Mouse (Mus musculus) CH12.LX (cell line): ENCODE measurements at regions not wholly inside any gene's neighbourhood (a gene's known extent, or its start where the extent isn't known, plus 50 kb on each side); places are given as distances from the start of the nearest gene placed in this dataset.

Experiments used
- DNase-seq: peaks from one replicate; pipeline ENCODE4 v3.0.0-alpha.2; 2013; ENCODE audit errors: extremely low read depth
- H3K27ac ChIP-seq: 2 replicates; pipeline ENCODE4 v1.5.1; 2012; ENCODE audit warnings: low read depth, mild to moderate bottlenecking, control low read depth, moderate library complexity; ENCODE audit not compliant: insufficient read depth
- H3K27me3 ChIP-seq: replicated peaks from 2 replicates; pipeline ENCODE3; 2012; ENCODE audit warnings: inconsistent platforms
- H3K36me3 ChIP-seq, 2 experiments: replicated peaks in 1 of 2; 2 replicates each; pipeline versions ENCODE3 to v1.6.1; 2012; ENCODE audit warnings: inconsistent platforms in 1 of 2, low read length in 1 of 2, mild to moderate bottlenecking in 1 of 2, mixed read lengths in 1 of 2, moderate library complexity in 1 of 2; ENCODE audit not compliant: control insufficient read depth in 1 of 2, insufficient read depth in 1 of 2
- H3K4me1 ChIP-seq, 2 experiments: 2 replicates each; pipeline ENCODE4 v1.6.1; 2012; ENCODE audit warnings: inconsistent platforms in 1 of 2, moderate library complexity in 1 of 2; ENCODE audit not compliant: insufficient read depth in 2 of 2, control insufficient read depth in 1 of 2
- H3K4me2 ChIP-seq: 2 replicates; pipeline ENCODE4 v1.6.1; 2012; ENCODE audit warnings: low read depth, mild to moderate bottlenecking, control low read depth; ENCODE audit not compliant: poor library complexity, insufficient read depth, severe bottlenecking
- H3K4me3 ChIP-seq, 3 experiments: fragments of 150-350 bp in 1 of 3; sonication (generic) in 1 of 3; replicated peaks in 1 of 3; 2 replicates each; pipeline versions ENCODE3 to v1.5.1; 2011 to 2012; ENCODE audit warnings: low read depth in 2 of 3, low read length in 2 of 3, mild to moderate bottlenecking in 2 of 3, moderate library complexity in 2 of 3, control low read depth in 1 of 3, improper control_type of control experiment in 1 of 3, inconsistent platforms in 1 of 3, mixed read lengths in 1 of 3; ENCODE audit not compliant: poor library complexity in 1 of 3
- H3K79me2 ChIP-seq: replicated peaks from 2 replicates; pipeline ENCODE4 v1.6.1; 2012; ENCODE audit warnings: mild to moderate bottlenecking, moderate library complexity; ENCODE audit not compliant: control insufficient read depth, poor library complexity, insufficient read depth, severe bottlenecking; ENCODE audit errors: extremely low read depth
- H3K9ac ChIP-seq: 2 replicates; pipeline ENCODE4 v1.6.1; 2012; ENCODE audit warnings: low read depth, mild to moderate bottlenecking, control low read depth, moderate library complexity; ENCODE audit not compliant: insufficient read depth
- H3K9me3 ChIP-seq: replicated peaks from 2 replicates; pipeline ENCODE3; 2012; ENCODE audit warnings: low read length, inconsistent platforms, mixed read lengths
- BHLHE40 ChIP-seq: IDR thresholded peaks from 2 replicates; pipeline ENCODE4 v1.6.1; 2011; ENCODE audit warnings: mild to moderate bottlenecking, low read depth, low read length, improper control_type of control experiment
- GABPA ChIP-seq: IDR thresholded peaks from 2 replicates; pipeline ENCODE4 v1.6.1; 2012; ENCODE audit warnings: low read depth, low read length, improper control_type of control experiment, inconsistent platforms; ENCODE audit not compliant: insufficient replicate concordance
- KAT2A ChIP-seq: IDR thresholded peaks from 2 replicates; pipeline ENCODE4 v1.6.1; 2012; ENCODE audit warnings: low read length, improper control_type of control experiment, inconsistent platforms; ENCODE audit not compliant: insufficient replicate concordance
- MXI1 ChIP-seq: IDR thresholded peaks from 2 replicates; pipeline ENCODE4 v1.6.1; 2011; ENCODE audit warnings: mild to moderate bottlenecking, low read depth, low read length, improper control_type of control experiment
- POLR2AphosphoS2 ChIP-seq: IDR thresholded peaks from 2 replicates; pipeline ENCODE4 v1.6.1; 2011; ENCODE audit warnings: low read depth, low read length, improper control_type of control experiment
- RAD21 ChIP-seq: IDR thresholded peaks from 2 replicates; pipeline ENCODE4 v1.6.1; 2011; ENCODE audit warnings: low read depth, mild to moderate bottlenecking, low read length, improper control_type of control experiment, moderate library complexity
- SIN3A ChIP-seq: IDR thresholded peaks from 2 replicates; pipeline ENCODE4 v1.6.1; 2012; ENCODE audit warnings: low read length, improper control_type of control experiment, inconsistent platforms
- UBTF ChIP-seq: IDR thresholded peaks from 2 replicates; pipeline ENCODE4 v1.6.1; 2012; ENCODE audit warnings: low read depth, mild to moderate bottlenecking, inconsistent platforms, low read length, improper control_type of control experiment, moderate library complexity
- USF2 ChIP-seq: conservative IDR thresholded peaks from 2 replicates; pipeline ENCODE4 v1.6.1; 2011; ENCODE audit warnings: low read depth, low read length, improper control_type of control experiment
- ZKSCAN1 ChIP-seq: IDR thresholded peaks from 2 replicates; pipeline ENCODE4 v1.6.1; 2012; ENCODE audit warnings: low read depth, inconsistent platforms, low read length, improper control_type of control experiment, borderline replicate concordance
- ZMIZ1 ChIP-seq: IDR thresholded peaks from 2 replicates; pipeline ENCODE4 v1.6.1; 2012; ENCODE audit warnings: low read depth, mild to moderate bottlenecking, inconsistent platforms, low read length, improper control_type of control experiment
- dilution Hi-C: fragments of 300-500 bp; cut with MboI; formaldehyde crosslinking; loops from 2 replicates; pipeline ENCODE4 v1.14.3; 2020; ENCODE audit warnings: low sequenced_read_pairs; ENCODE audit not compliant: extremely low pct_unique_long_range_greater_than_20kb, extremely low pct_ligation_motif_present
- in situ Hi-C: fragments of 300-500 bp; cut with MboI; formaldehyde crosslinking; loops from 3 replicates; pipeline ENCODE4 v1.14.3; 2019; ENCODE audit warnings: low sequenced_read_pairs, low pct_ligation_motif_present, low pct_unique_long_range_greater_than_20kb, mixed read lengths

- Histone ChIP-seq H3K9ac (no peak overlapping the region), H3K9me3 (peaks cover 2% of the 10 kb centered on the region), H3K36me3 (no peaks in the 10 kb centered on the region), H3K4me2 (no peak overlapping the region), H3K4me1 (no peaks in the 10 kb centered on the region), H3K4me3 (no peak overlapping the region), H3K27ac (no peak overlapping the region), H3K79me2 (no peaks in the 10 kb centered on the region), H3K27me3 (no peaks in the 10 kb centered on the region)
- no peak for DNase-seq
- TF ChIP-seq KAT2A (no peak), POLR2AphosphoS2 (no peak), SIN3A (no peak), UBTF (no peak), MXI1 (no peak), BHLHE40 (no peak)
- dilution Hi-C loops (no loop called here), in situ Hi-C loops (no loop called here)
Observed at GRCm38 (mm10) chr13:112152614-112153550, 135.4 kb upstream of the Ankrd55 start.

- TF ChIP-seq GABPA, result no peak
- TF ChIP-seq RAD21, result no peak
- TF ChIP-seq ZMIZ1, result no peak
- no peak for TF ChIP-seq ZKSCAN1
- no peak for TF ChIP-seq USF2
- Histone ChIP-seq H3K4me3 (no peak overlapping the region), H3K4me2 (no peak overlapping the region; the same call in 1 of the 2 replicates), H3K27me3 (no peaks in the 10 kb centered on the region), H3K9ac (no peak overlapping the region), H3K36me3 (no peaks in the 10 kb centered on the region), H3K79me2 (no peaks in the 10 kb centered on the region), H3K27ac (no peak overlapping the region), H3K4me1 (no peaks in the 10 kb centered on the region), H3K9me3 (peaks cover 2% of the 10 kb centered on the region)
- in situ Hi-C loops (no loop called here), dilution Hi-C loops (no loop called here)
- DNase-seq, result no peak
Observed at GRCm38 (mm10) chr13:112153681-112154127, 134.5 kb upstream of the Ankrd55 start.
